Mouse (Mus musculus) midbrain, postnatal 0 days (tissue): ENCODE measurements at regions not wholly inside any gene's neighbourhood (a gene's known extent, or its start where the extent isn't known, plus 50 kb on each side); places are given as distances from the start of the nearest gene placed in this dataset.
A peak's percentile ranks its signal among the peaks of the same experiment; 100 is the strongest.

Experiments used
- ATAC-seq: fragments of 200-750 bp; cut with Nextera tagmentation; 2 replicates; pipeline ENCODE4 v1.8.0; 2017; ENCODE audit warnings: moderate number of reproducible peaks, mild to moderate bottlenecking, moderate TSS enrichment, moderate library complexity; ENCODE audit not compliant: low FRiP score
- DNase-seq: peaks from one replicate; pipeline ENCODE4 v3.0.0-alpha.2; 2015; ENCODE audit warnings: low spot score
- H3K27ac ChIP-seq: fragments of 300-500 bp; sonication (generic); 2 replicates; pipeline ENCODE4 v1.5.1; 2014; ENCODE audit warnings: low read depth, mild to moderate bottlenecking, low read length, mixed read lengths
- H3K27me3 ChIP-seq: fragments of 300-500 bp; sonication (generic); 2 replicates; pipeline ENCODE4 v1.6.1; 2014; ENCODE audit warnings: low read length, control low read depth, mixed read lengths; ENCODE audit not compliant: insufficient read depth
- H3K36me3 ChIP-seq: fragments of 300-500 bp; sonication (generic); 2 replicates; pipeline ENCODE4 v1.6.1; 2014; ENCODE audit warnings: low read length, control low read depth, mixed read lengths; ENCODE audit not compliant: insufficient read depth
- H3K4me1 ChIP-seq: fragments of 300-500 bp; sonication (generic); 2 replicates; pipeline ENCODE4 v1.6.1; 2014; ENCODE audit warnings: mild to moderate bottlenecking, control low read depth, antibody characterized with exemption, low read length, mixed read lengths; ENCODE audit not compliant: insufficient read depth
- H3K4me2 ChIP-seq: fragments of 300-500 bp; sonication (generic); 2 replicates; pipeline ENCODE4 v1.6.1; 2014; ENCODE audit warnings: low read depth, mild to moderate bottlenecking, low read length, mixed read lengths; ENCODE audit not compliant: poor library complexity, severe bottlenecking
- H3K4me3 ChIP-seq: fragments of 300-500 bp; sonication (generic); 2 replicates; pipeline ENCODE4 v1.5.1; 2014; ENCODE audit warnings: low read depth, mild to moderate bottlenecking, low read length, moderate library complexity
- H3K9ac ChIP-seq: fragments of 300-500 bp; sonication (generic); replicated peaks from 2 replicates; pipeline ENCODE4 v1.6.1; 2014; ENCODE audit warnings: mild to moderate bottlenecking, low read length, moderate library complexity, mixed read lengths; ENCODE audit not compliant: poor library complexity, severe bottlenecking
- H3K9me3 ChIP-seq: fragments of 300-500 bp; sonication (generic); 2 replicates; pipeline ENCODE4 v1.6.1; 2016; ENCODE audit warnings: low read length, control low read depth
- CTCF ChIP-seq: IDR thresholded peaks from 2 replicates; pipeline ENCODE4 v1.5.1; 2016; ENCODE audit warnings: antibody characterized with exemption, mild to moderate bottlenecking
- WGBS: fragments of 180-500 bp; shearing (Covaris S2); extraction: QIAGEN DNeasy Blood & Tissue Kit; methylation state at CpG from one replicate; pipeline ENCODE4 v1.1.7; 2014; 5-methylcytosine and 5-hydroxymethylcytosine counted together

DNA sequence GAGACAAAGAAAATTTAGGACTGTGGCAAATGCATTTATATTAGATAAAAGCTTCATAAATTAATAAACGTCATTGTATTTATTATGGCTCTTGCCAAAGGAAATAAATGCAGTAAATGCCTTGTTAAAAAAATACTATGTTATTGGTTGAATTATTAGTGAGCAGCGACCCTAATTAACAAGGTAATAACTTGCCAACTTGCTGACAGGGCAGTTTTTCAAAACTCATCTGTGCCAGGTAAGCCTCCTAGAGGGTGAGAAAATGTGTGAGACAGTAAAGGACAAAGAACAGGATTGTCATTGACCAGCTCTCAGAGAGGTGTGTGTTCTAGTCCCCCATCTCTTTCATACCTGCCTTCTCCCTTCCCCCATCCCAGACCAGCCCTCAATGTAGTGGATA, 347.8 kb upstream of the Onecut1 start:
- no peak for TF ChIP-seq CTCF
- WGBS = 82% methylated on average over 2 of the region's 2 CpGs
- Histone ChIP-seq H3K27ac (no peak overlapping the region), H3K4me3 (no peak overlapping the region), H3K9me3 (no peaks in the 10 kb centered on the region), H3K9ac (no peak overlapping the region), H3K36me3 (no peaks in the 10 kb centered on the region), H3K4me2 (no peak overlapping the region), H3K27me3 (no peaks in the 10 kb centered on the region), H3K4me1 (no peaks in the 10 kb centered on the region)
- no peak for DNase-seq
- no peak for ATAC-seq

DNA sequence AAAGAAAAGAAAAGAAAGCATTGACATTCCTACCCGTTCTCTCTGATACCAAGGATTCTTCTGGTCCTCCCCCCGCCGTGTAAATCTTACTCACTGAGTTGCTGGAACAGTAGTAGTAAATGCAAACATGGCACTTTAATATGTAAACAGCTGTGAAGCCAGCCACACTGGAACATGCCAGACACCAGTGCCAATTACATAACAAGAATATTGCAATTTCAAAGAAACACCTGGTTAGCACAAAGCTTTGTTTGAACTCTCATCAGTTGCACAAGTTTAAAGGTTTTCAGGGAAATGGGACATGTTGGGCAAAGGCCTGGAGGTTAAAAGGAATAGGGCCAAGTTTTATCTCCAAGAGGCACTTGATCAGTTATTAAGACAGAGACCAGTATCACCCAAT, 333.2 kb upstream of the Onecut1 start:
- no peak overlapping the region for H3K4me3 ChIP-seq

DNA sequence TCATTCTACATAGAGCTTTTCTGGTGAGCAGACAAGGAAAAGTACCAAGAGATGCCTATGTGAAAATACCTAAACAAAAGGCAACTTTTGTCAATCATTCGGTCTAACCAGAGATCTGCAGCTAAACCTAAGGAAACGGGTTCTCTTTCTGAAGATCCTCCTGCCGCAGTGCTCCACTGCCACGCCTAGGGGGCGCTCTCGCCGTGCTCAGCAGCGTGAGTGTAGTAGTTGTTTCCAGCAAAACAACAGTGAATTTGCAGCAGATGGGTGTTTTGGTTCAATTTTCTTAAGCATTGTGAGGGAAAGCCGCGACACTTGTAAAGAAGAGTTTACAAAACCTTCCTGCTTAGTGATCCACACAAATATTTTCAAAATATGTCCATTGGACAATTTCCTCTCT, 331.4 kb upstream of the Onecut1 start:
- peak; percentile 98 for TF ChIP-seq CTCF
- no peak for ATAC-seq
- DNase-seq = peak; percentile 72
- 8% methylated on average over 10 of the region's 10 CpGs for WGBS
- H3K4me1 ChIP-seq = no peaks in the 10 kb centered on the region
- peak overlapping the region; percentile 13 for H3K4me2 ChIP-seq
- H3K9ac ChIP-seq = peak overlapping the region; percentile 42; the same call in 1 of the 2 replicates
- H3K27me3 ChIP-seq = no peaks in the 10 kb centered on the region
- no peak overlapping the region for H3K27ac ChIP-seq
- no peaks in the 10 kb centered on the region for H3K9me3 ChIP-seq
- H3K4me3 ChIP-seq = 0 out of 2 replicates have a peak overlapping the region, but pooled peaks have one; percentile 4
- H3K36me3 ChIP-seq = no peaks in the 10 kb centered on the region

More for the DNA sequence above, 333.2 kb upstream of the Onecut1 start:
- no peak overlapping the region for H3K27ac ChIP-seq
- ATAC-seq (no peak), DNase-seq (no peak)
- H3K27me3 ChIP-seq = no peaks in the 10 kb centered on the region
- no peak overlapping the region for H3K9ac ChIP-seq
- no peaks in the 10 kb centered on the region for H3K36me3 ChIP-seq
- WGBS = 90% methylated on average over 3 of the region's 3 CpGs
- H3K4me2 ChIP-seq = no peak overlapping the region
- no peaks in the 10 kb centered on the region for H3K4me1 ChIP-seq
- no peak for TF ChIP-seq CTCF
- H3K9me3 ChIP-seq = no peaks in the 10 kb centered on the region

DNA sequence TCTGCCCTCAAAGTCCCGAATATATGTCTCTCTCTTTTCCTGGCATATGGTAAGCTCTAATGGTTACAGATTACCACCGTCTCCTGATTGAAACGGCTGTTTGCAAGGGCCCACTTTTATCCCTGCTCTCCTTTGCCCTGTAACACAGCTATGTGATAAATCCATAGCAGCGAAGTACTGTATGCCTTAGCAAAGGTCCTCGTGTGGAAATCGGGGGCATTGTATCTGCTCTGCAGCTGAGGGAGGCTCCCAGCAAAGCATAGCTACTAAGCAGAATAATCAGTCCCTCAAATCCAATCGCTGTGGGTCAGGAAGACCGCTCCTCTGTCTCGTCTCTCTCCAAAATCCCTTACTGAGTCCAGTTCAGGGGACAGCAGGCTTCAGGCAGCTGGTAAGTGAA, 331.0 kb upstream of the Onecut1 start:
- TF ChIP-seq CTCF = no peak
- ATAC-seq (no peak), DNase-seq (peak; percentile 22)
- Histone ChIP-seq H3K4me3 (0 out of 2 replicates have a peak overlapping the region, but pooled peaks have one; percentile 4), H3K9ac (peak overlapping the region; percentile 42; the same call in 1 of the 2 replicates), H3K4me2 (peak overlapping the region; percentile 13), H3K27me3 (no peaks in the 10 kb centered on the region), H3K4me1 (no peaks in the 10 kb centered on the region), H3K27ac (no peak overlapping the region), H3K9me3 (no peaks in the 10 kb centered on the region), H3K36me3 (no peaks in the 10 kb centered on the region)
- WGBS = 16% methylated on average over 9 of the region's 9 CpGs

DNA sequence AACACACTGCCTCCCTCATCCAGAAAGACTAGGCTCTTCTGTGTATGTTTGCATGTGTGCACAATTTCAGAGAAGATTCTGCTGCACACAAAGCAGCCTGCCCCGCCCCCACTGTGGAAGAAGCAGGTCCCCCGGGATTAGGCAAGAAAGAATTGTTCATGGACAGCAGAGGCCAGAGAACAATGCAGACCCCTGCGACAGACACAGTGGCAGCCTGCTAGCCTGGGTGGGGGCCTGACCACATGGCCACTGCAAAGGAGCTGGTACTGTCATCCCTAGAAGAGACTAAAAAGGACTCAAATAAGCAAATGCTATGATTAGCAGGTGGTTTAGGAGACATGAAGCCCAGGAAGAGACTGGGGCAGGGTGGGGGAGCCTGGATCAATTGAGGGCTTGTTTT, 329.7 kb upstream of the Onecut1 start:
- no peak overlapping the region for H3K4me3 ChIP-seq
- no peaks in the 10 kb centered on the region for H3K36me3 ChIP-seq
- no peaks in the 10 kb centered on the region for H3K9me3 ChIP-seq
- H3K4me1 ChIP-seq = no peaks in the 10 kb centered on the region
- no peak overlapping the region for H3K9ac ChIP-seq
- no peak for TF ChIP-seq CTCF
- ATAC-seq (no peak), DNase-seq (no peak)
- no peak overlapping the region for H3K27ac ChIP-seq
- no peak overlapping the region for H3K4me2 ChIP-seq
- 11% methylated on average over 3 of the region's 3 CpGs for WGBS
- H3K27me3 ChIP-seq = no peaks in the 10 kb centered on the region

DNA sequence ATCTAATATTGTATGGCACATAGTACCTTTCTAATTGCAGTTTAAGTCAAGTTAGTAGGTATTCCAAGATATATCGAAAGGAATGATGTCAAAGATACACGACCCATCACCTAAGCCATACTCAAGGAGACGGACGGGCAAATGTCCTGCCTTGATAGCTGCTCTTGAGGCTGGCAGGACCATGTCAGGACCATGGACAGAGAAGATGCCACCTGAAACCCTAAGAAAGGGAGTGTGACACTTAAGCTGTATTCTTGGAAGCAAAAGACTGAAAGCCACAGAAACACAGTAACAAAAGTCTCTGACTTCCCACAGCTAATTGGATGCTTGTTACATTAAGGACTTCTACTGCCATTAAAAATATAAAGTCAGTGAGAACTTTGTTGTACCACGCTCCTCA, 326.7 kb upstream of the Onecut1 start:
- Histone ChIP-seq H3K36me3 (no peaks in the 10 kb centered on the region), H3K9ac (no peak overlapping the region), H3K27ac (no peak overlapping the region), H3K4me1 (no peaks in the 10 kb centered on the region), H3K9me3 (no peaks in the 10 kb centered on the region), H3K27me3 (no peaks in the 10 kb centered on the region), H3K4me3 (no peak overlapping the region), H3K4me2 (no peak overlapping the region)
- 91% methylated on average over 5 of the region's 5 CpGs for WGBS
- ATAC-seq = no peak
- DNase-seq = no peak
- no peak for TF ChIP-seq CTCF
